Mouse (Mus musculus) kidney, postnatal 14 days (tissue): Measurements from ENCODE around the gene Lrrk1.

Experiments used
- DNase-seq: peaks from one replicate; pipeline ENCODE4 v3.0.0; 2022; ENCODE audit warnings: mixed read lengths

Gene Lrrk1

DNA sequence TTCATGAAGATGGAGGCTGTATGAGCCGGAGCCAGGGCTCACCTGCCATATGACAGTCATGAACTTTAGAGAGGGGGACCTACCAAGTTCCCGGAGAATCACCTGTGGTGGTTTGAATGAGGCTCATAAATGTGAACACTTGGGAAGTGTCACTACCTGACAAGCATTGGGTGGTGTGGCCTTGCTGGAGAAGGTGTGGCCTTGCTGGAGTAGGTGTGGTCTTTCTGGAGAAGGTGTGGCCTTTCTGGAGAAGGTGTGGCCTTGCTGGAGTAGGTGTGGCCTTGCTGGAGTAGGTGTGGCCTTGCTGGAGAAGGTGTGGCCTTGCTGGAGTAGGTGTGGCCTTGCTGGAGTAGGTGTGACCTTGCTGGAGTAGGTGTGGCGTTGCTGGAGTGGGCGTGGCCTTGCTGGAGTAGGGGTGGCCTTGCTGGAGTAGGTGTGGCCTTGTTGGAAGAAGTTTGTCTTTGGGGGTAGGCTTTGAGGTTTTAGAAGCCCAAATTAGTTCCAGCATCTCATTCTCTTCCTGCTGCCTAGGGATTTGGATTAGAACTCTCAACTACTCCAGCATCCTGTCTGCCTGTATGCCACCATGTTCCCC, 54.1 kb downstream of the Lrrk1 start:
- DNase-seq: no peak

DNA sequence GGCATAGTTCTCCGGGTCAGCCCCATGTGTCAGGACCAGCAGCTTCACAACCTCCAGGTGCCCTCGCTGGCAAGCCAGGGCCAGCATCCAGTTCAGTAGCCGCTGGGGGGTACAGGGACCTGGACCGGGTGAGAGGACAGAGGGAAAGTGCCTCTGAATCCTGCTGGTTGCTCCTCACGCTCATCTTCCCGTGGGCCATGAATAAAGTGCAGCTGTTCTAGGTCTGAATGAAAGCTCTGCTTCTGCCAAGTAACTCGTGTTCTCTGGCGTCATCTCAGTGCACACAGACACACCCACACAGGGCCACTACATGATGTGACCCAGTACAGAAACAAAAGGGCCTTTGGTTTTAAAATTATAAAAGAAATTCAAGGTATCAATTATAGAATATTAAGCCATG, 55.8 kb downstream of the Lrrk1 start:
- no peak for DNase-seq

DNA sequence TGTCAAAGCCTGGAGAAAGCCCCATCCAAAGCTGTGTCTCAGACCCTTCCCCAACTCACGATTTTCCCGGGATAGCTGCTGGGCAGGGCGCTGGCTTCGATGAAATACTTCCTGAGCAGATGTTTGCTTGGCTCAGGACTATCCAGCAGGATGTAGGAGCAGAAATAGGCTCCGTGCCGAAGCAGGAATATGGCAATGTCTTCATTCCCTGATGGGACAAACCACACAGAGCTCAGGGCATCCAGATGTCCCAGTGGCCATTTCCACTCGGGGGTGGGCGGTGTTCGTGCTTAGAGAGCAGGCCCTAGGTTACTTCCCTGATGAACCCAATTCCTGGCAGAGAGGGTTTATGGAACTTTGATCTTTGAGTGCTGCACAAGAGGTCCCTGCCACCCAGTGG, 57.5 kb downstream of the Lrrk1 start:
- no peak for DNase-seq

DNA sequence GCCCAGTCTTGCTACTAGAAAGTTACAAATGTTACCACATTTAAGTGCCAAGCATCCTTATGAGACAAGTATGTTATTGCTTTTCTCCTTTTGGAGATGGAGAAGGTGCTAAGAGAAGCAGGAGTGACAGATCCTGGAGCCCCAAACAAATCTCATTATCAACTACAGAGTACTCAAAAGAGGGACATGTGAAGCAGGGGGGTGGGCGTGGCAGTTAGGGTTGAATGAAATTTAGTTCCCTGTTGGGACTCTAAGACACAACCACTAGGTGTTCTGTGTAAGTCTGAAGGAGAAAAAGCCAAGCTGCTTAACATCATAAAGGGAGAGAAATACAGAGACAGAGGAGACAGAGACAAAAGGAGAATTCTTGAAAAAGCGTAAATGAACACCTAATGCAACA, 60.6 kb downstream of the Lrrk1 start:
- no peak for DNase-seq

DNA sequence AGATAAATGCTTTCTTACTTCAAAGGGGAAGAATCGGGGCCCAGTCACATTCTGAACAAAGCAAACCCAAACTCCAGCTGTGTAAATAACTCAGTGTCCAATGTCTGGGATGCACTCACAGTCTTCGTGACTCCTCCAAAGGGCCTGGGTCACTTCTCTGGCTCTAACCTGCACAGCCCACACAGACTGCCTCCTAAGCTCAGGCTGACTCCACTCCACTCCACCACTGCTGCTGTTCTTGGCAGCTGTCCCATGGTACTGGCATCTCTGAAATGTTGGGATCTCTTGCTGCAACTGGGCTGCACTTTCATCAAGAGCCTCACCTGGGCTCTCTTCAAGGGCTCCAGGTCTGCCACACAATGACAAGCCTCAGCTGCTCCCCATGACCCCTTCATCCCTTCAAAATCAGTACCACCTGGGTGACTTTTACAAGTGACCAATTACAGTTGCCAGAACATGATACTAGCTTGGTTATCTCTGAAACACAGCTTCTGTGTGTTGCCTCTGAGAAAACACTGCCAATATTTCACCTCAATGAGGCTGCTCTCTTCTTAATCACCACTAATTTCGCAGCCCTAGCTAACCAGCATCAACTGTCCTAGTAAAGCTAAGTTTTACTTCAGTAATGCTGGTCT, 62.6 kb downstream of the Lrrk1 start:
- DNase-seq: peak; percentile 41

DNA sequence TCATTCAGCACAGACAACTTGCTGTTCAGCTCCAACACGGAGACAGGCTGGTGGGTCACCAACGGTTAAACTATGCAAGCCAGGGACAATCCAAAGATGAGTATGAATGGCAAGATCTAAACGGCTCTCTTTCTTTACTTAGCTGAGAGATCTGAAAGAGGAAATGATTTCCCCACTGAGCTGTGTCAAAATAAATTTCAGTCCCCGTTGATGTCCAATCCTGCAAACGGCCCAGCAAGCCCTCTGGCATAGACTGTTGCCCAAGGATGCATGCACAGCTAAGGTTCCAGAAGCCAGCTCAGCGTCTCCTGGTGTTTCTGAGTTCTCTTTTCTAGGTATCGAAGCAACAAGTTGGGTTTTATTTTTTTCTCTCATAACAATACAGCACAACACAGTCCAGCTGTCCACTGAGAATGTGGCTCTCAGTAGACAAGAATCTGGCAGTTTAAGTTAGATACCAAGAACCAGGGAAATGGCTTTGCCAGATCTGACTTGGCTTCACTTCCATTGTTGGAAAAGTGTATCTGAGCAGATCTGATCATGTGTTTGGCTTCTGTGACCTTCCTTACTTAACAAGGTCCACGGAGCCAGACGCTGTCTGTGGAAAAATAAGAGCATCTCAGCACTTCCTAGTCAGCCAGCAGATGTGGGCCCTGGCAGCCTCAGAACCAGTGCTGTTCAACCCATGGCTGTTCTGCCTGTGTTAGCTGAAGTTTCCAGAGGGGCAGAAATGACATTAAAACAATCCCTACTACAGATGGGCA, 64.7 kb downstream of the Lrrk1 start:
- no peak for DNase-seq

DNA sequence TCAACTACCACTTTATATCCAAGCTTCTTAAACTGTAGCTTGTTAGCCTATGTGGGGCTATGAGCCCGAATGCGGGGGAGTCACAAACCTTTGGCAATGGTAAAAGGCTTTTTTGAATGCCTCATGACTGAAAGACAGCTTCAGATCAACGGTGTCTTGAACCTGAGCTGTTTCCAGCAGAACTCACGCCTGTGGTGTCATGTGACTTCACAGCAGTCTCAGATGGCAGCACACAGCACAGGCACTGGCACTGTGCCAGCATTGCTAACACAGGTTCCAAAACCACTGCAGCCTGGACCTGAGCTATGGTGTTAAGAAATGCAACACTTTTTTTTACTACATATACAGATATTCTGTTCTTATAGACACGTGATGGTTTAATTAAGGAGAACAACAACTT, 67.2 kb downstream of the Lrrk1 start:
- DNase-seq: peak; percentile 71

DNA sequence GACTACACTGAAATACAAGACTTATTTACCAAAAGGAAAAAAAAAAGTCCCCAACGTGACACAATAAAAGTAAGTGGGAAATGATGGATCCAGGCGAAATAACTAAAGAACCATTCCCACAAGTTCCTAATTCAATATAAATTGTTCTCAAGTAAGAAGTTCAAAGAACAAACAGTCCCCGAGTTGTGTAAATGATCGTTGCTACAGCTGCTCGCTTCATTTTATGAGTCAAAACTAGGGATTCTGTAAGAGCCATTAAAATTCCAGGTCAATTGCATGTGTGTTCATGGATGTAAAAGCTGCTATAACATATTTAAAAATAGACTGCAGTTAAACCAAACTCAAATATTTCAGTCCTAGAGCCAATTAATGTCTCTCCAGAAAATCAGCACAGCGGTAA, 70.0 kb downstream of the Lrrk1 start:
- DNase-seq: no peak

DNA sequence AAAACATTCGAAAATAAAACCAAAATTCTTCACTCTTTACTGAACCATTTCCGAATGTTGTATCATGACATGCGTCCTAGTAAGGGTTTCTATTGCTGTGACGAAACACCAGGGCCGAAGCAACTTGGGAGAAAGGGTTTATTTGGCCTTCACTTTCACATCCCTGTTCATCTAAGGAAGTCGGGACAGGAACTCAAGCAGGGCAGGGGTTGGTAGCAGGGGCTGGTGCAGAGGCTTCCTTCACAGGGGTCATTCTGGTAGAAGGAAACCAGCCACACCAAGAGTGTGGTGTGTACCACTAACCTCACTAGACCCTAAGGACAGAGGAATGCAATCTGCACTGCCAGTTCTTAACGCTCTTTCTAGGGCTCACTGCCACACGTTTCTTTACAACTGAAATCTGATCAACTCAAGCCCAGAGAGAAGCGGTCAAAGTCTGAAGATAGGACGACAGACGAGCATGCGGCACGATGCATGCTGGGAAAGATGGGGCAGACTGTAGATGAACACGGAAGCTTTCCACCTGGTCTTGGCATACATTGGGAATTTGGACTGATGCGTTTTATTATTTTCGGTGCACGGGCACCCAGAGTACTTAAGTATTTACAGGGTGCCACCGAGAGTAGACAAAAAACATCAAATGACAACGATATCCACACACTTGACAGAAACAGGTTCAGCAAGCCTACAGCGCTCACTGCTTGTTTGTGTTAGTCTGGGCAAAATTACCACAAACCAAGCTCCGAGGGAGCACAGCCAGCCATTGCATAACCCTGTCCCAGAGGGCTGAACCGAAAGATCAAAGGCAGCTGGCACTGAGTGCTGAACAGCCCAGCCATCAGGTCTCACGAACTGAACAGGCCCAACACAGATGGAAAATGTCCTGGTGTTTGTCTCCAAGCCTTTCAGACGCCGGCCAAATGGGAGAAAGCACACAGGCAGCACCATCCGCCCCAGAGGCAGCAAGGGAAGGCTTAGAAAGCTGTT, 77.2 kb downstream of the Lrrk1 start:
- DNase-seq: peak; percentile 42

DNA sequence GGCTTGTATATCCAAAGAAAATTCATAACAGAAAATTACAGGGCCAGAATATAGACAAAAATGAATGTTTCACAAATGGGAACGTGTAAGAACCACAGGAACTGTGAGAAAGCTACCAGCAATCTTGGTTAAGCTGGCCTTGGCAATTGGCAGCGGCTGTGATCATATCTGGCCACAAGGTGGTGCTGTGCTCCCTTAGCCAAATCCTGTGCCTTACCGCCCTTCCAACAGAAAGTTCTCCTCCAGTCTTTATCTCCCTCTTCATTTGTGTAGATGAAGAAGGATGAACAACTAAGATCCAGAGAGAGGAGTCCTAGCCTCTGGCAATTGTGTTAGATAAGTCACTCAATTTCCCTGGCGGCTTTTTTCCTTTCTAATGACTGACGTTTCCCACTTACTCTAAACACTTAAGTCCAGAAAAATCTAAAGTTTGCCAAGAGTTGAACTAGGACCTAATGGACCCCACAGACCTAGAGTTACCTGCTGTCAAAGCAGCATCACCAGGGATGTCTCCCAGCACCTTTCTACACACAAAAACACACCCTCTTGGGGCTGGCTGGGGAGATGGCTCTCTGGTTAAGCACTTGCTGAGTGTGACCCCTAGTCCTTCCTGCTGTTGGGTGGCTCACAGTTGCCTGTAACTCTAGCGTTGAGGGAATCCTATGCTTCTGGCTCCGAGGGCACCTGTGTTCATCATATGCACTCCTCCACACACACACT, 78.0 kb downstream of the Lrrk1 start:
- DNase-seq: peak; percentile 77

DNA sequence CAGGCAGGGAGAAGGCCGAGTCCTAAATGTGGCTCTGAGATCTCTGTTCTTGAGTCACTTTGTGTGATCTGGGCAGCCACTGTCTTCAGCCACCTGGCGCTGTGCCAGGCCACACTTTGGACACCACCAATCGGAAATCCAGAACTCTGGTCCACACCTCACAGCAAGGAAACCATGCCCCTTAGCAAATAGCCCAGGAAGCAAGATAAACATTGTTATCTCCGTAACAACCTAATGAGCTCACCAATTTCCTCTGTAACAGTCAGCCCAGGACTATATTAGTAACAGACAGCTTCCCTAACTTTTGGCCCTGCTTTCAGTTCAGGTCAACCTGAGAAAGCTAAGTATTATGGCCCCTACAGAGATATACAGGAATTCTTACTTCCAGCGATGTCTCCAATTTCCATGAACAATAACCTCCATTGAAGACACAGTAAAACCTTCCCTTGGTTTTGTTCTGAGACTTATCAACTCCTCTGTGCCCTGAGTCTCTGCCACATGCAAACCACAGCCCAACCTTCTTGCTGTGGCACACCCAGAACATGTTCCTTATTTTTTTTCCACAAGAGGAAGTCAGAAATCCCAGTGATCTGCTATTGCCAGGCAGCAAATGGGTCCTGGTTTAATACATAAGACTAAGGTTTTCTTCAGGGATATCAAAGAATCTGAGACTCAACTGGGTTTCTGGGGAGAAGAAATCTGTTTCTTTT, 78.8 kb downstream of the Lrrk1 start:
- peak; percentile 48 for DNase-seq

DNA sequence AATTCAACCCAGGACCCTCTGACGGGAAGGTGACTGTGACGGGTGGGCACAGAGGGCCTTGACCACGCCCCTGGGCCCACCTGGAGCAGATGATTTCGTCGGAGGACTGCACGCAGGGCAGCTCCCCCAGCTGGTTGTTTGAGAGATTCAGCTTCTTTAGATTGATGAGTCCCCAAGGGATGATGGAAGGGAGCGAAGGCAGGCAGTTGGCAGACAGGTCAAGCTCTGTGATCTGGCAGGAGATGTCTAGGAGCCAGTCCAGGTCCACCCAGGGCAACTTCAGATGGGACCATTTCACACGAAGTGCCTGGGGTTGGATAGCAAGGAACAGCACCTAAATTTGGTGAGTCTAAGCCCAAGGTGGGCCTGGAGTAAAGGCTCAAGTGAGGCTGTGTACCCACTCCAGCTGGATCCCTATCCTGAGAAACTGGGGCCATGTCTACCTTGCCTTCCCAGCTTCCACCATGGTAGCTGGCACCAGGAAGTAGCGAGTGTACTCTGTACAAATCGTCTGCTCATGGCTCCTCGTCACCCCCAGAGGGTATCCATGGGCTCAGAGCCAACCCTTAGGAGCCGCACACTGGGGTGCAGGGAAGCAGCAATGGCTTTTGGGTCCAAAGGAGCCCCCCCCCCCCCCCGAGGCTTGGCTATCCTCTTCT, 79.4 kb downstream of the Lrrk1 start:
- DNase-seq: no peak

DNA sequence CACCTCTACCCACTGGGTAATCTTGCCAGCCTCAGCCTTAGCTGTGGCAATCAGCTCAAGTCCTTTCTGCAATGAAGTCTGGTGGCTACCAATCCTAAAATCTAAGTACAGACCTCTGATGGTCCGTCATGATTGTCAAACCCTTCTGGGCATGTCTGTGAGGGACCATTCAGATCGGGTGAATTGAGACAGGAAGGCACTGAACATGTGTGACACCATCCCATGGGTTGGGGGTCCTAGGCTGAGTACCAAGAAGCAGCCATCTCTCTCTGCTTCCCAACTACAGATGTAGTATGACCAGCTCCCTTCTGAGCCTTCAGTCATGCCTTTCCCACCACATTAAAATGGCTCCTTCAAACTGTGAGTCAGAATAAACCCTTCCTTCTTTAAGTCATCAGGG, 80.4 kb downstream of the Lrrk1 start:
- DNase-seq: no peak

DNA sequence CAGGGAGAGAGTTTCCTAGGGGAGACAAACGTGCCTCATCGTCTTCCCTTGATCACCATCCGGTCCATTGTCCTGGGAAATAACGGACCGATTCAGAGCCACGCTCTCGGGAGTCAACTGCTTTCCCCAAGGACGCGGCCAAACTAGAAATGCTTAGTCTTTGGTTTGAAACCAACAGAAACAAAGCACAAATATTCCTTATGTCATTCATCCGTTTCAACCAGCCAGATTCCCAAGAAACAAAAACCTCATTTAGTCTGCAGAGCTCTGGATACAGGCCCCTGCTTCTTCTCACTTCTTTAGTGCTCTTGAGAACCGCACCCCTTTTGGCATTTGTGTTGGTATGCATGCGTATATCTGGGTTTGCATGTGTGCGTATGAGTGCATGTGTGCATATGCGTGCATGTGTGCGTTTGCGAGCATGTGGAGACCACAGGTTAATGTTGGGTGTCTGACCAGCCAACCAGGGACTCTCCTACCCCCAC, 82.4 kb downstream of the Lrrk1 start:
- DNase-seq: no peak

DNA sequence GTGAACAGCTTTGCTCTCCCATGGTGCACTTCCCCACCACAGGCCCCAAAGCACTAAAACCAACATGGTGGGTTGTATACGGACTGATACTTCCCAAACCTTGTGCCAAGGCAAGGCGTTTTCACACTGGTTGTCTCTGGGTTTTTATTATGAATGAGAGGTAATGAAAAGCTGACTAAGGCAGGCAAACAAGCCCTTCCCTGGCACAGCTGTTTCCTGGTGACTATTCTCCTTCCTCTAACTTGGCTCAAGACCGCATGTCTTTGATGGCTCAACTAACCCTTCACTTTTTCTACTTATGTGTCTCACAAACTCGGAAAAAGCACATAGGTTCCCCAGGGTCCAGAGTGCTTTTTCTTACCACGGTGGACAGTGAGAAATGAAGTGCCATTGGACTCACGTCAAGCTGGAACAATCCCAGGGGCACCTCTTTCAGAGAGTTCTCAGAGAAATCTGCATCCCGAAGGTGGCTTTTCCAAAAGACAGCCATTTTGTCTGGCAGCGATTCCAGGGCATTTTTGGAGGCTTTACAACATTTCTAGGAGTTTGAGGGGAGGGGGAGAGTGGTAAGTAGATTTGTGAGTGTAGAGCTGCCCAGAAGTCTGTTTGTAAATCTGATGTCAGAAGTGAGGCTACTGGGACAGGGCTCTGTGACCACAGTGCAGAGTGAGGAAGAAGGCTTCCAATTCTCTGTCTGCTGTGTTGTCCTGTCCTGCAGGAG, 83.0 kb downstream of the Lrrk1 start:
- DNase-seq: no peak

DNA sequence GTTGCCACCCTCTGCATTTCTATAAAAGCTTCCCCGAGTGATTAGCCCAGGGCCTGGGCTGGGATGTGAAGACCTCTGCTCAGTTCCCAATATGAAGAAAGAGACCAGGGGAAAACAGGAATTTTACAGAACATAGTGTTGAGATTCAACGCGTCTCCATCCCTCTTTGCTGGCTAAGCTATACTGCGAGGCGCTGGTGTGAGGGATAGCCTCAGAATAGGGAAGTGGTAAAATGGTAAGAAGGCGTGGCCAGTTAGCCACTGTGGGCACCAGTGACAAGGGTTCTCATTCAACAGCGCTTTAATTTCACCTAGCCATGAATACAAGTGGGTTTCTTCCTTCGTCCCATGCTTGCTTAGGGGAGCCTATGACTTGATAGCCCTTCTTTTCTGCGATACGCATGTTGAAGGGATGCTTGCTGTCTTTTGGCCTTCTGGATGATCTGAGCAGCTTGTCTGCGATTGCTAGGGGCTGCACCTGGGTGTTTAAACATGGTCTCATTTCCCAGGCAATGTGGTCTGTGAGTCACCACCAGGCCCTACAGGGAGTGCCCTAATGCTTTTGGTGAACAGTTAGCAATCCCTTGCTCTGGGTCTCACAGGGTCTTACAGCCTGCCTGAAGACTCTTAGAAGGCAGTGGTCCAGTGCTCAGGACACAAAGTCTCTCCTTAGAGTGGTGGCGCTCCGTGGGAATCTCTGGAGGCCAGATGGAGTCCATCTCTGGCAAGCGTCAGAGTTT, 84.1 kb downstream of the Lrrk1 start:
- no peak for DNase-seq

DNA sequence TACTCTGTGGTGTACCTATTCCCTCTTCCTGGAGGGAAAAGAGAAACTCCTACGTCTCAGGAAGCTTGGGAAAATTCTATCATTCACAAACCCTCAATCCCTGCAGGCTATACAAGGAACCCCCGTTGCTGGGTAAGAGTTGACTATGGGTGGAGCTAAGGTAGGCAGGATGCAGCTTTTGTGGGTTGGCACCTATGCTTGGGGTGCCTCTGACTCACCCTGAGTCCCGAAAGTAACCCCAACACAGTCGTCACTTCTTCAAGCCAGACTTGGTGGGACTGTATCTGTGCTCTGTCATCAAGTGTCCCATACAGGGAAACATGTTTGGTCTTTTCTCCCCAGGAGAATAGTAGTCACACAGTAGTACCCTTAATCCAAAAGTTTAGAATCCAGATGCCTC, 86.7 kb downstream of the Lrrk1 start:
- DNase-seq: no peak

DNA sequence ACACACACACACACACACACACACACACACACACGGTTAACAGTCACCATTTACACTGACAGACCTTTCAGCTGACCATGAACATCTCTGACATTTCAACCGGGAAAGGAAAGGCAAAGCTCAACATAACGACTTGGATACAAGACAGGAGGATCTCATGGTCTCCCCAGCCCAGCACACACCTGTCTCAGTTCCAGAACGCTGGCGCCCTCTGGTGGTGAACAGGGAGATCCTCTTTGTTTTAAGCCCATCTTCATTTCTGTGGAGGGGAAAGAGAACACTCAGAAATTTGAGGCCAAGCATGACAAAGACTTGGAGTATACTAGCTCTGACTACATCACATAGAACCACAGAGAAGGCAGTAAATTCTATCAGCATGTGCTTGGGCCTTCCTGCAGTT, 87.5 kb downstream of the Lrrk1 start:
- DNase-seq: peak; percentile 79

DNA sequence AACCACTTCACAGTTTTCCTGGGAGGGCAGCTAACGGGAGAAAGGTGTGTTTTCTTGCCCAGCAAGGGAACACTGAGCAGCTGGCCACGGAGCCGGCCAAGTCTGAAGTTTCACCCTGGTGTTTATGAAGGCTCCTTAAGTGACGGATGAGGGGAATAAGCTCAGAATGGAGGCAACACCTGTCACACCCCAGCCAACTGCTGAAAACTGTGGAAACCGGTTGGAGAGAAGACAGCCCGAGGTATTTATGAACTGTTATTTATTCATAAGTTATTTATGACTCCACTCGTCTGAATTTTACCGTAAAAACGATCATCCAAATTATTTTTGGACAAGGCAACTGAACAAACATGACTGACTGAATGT, 90.5 kb downstream of the Lrrk1 start:
- DNase-seq: no peak
